Comparison of ENCODE assay signal across 8 mouse cellular contexts in the genomic region with DNA sequence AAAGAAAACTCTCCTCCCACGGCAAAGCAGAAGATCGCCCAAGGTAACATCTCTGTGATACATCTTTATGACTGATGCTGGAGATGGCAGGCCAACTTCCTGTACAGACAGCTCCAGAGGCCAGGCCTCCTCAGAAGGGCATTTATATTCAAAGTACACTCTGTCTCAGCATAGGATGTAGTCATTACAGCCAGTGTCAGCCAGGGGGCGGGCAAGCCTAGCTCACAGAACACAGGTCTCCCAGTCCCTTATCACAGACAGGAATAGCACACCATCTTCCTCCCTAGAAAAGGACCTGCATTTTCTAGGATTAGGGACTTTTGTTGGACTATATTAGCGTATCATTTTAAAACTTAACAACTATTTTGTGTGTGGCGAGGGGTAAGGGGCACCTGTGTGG. TPM values are rescaled to one million over a fixed set of nuclear protein-coding genes. Genes with fewer than 3 reads are reported as not detected.
A peak's percentile ranks its signal among the peaks of the same experiment; 100 is the strongest.
DNase-seq lines count a peak whose midpoint lies in the region; ATAC-seq and TF ChIP-seq lines count a peak whose summit lies in the region.

No protein-coding gene starts in this region.

- no peaks in the 10 kb centered on the region for H3K9me3 ChIP-seq in E14TG2a.4 (ENCODE audit: low read length)
- H3K9me3 ChIP-seq in forebrain, embryonic 11.5 days (ENCODE audit: control insufficient read depth, low read length): no peaks in the 10 kb centered on the region
- no peaks in the 10 kb centered on the region for H3K9me3 ChIP-seq in heart, postnatal 0 days (replicated peaks; ENCODE audit: control insufficient read depth, low read length)
- no peaks in the 10 kb centered on the region for H3K9me3 ChIP-seq in liver, postnatal 0 days (ENCODE audit: low read length)

- peak; percentile 65 for ATAC-seq in forebrain, embryonic 11.5 days (replicated peaks; ENCODE audit: low FRiP score)
- peak; percentile 72 for ATAC-seq in heart, postnatal 0 days (ENCODE audit: insufficient read depth, low read depth)
- peak; percentile 27; the same call in 1 of the 2 replicates for ATAC-seq in liver, postnatal 0 days

- TF ChIP-seq EP300 in heart, postnatal 0 days (IDR thresholded peaks at IDR 0.05; ENCODE audit: low read depth): no peak
- no peak for TF ChIP-seq EP300 in liver, postnatal 0 days (IDR thresholded peaks at IDR 0.05; ENCODE audit: low read depth)

- peaks cover 38% of the 10 kb centered on the region for H3K4me1 ChIP-seq in E14TG2a.4 (replicated peaks; ENCODE audit: low read depth, low read length)
- H3K4me1 ChIP-seq in forebrain, embryonic 11.5 days (replicated peaks; ENCODE audit: control insufficient read depth, insufficient read depth, low read length): peaks cover 11% of the 10 kb centered on the region; the same call in 1 of the 2 replicates
- H3K4me1 ChIP-seq in heart, postnatal 0 days (ENCODE audit: control insufficient read depth, insufficient read depth): no peaks in the 10 kb centered on the region
- no peaks in the 10 kb centered on the region for H3K4me1 ChIP-seq in liver, postnatal 0 days (ENCODE audit: insufficient read depth)

- TF ChIP-seq CTCF in E14TG2a.4 (conservative IDR thresholded peaks at IDR 0.05; ENCODE audit: low read length): peak; percentile 88
- TF ChIP-seq CTCF in heart, postnatal 0 days (IDR thresholded peaks at IDR 0.05; ENCODE audit: low read depth): peak; percentile 99
- peak; percentile 91 for TF ChIP-seq CTCF in liver, postnatal 0 days (IDR thresholded peaks at IDR 0.05; ENCODE audit: low read depth)

- peaks cover 10% of the 10 kb centered on the region for H3K27me3 ChIP-seq in E14TG2a.4 (ENCODE audit: insufficient read depth, low read length)
- no peaks in the 10 kb centered on the region for H3K27me3 ChIP-seq in forebrain, embryonic 11.5 days (ENCODE audit: control insufficient read depth, insufficient read depth, low read length)
- H3K27me3 ChIP-seq in heart, postnatal 0 days (ENCODE audit: control insufficient read depth, insufficient read depth, low read length): no peaks in the 10 kb centered on the region
- H3K27me3 ChIP-seq in liver, postnatal 0 days (ENCODE audit: insufficient read depth, low read length): no peaks in the 10 kb centered on the region

- no peaks in the 10 kb centered on the region for H3K36me3 ChIP-seq in E14TG2a.4 (ENCODE audit: insufficient read depth, low read length)
- no peaks in the 10 kb centered on the region for H3K36me3 ChIP-seq in forebrain, embryonic 11.5 days (ENCODE audit: control insufficient read depth, insufficient read depth, low read length)
- no peaks in the 10 kb centered on the region for H3K36me3 ChIP-seq in heart, postnatal 0 days (replicated peaks; ENCODE audit: control insufficient read depth, insufficient read depth, low read length)
- H3K36me3 ChIP-seq in liver, postnatal 0 days (replicated peaks; ENCODE audit: insufficient read depth, low read length): no peaks in the 10 kb centered on the region

- H3K4me3 ChIP-seq in E14TG2a.4 (replicated peaks; ENCODE audit: low read length): peak overlapping the region; percentile 62
- H3K4me3 ChIP-seq in forebrain, embryonic 11.5 days (ENCODE audit: low read depth, low read length): no peak overlapping the region
- H3K4me3 ChIP-seq in heart, postnatal 0 days (ENCODE audit: low read depth, low read length): no peak overlapping the region
- no peak overlapping the region for H3K4me3 ChIP-seq in liver, postnatal 0 days (ENCODE audit: low read depth, low read length)

- H3K27ac ChIP-seq in forebrain, embryonic 11.5 days (ENCODE audit: low read depth, low read length): no peak overlapping the region
- H3K27ac ChIP-seq in heart, postnatal 0 days (ENCODE audit: low read depth): no peak overlapping the region
- H3K27ac ChIP-seq in liver, postnatal 0 days (ENCODE audit: low read depth): no peak overlapping the region

- WGBS in forebrain, embryonic 11.5 days: 19% methylated on average over 5 of the region's 5 CpGs
- 15% methylated on average over 5 of the region's 5 CpGs for WGBS in heart, postnatal 0 days
- 22% methylated on average over 5 of the region's 5 CpGs for WGBS in liver, postnatal 0 days (ENCODE audit: insufficient replicate concordance)

- DNase-seq in brain, embryonic 18.5 days (ENCODE audit: low read depth, low spot score): peak; percentile 67
- peak; percentile 90 for DNase-seq in forebrain, embryonic 11.5 days (ENCODE audit: low spot score)
- peak; percentile 77 for DNase-seq in heart, postnatal 0 days (ENCODE audit: low spot score)
- DNase-seq in kidney, postnatal 25 days: peak; percentile 85 to 87
- DNase-seq in liver, postnatal 0 days: peak; percentile 79
- peak; percentile 39 for DNase-seq in ovary, adult 18-20 months (ENCODE audit: low spot score)
- peak; percentile 60 to 68 for DNase-seq in thymus, adult 18-20 months

- no peak overlapping the region for H3K4me2 ChIP-seq in forebrain, embryonic 11.5 days (ENCODE audit: low read depth, low read length, severe bottlenecking)
- no peak overlapping the region for H3K4me2 ChIP-seq in heart, postnatal 0 days (ENCODE audit: low read depth, low read length)
- H3K4me2 ChIP-seq in liver, postnatal 0 days (ENCODE audit: low read depth, low read length): no peak overlapping the region

- H3K9ac ChIP-seq in forebrain, embryonic 11.5 days (ENCODE audit: low read length): no peak overlapping the region; the same call in 1 of the 2 replicates
- no peak overlapping the region for H3K9ac ChIP-seq in heart, postnatal 0 days (replicated peaks; ENCODE audit: low read depth, low read length)
- no peak overlapping the region for H3K9ac ChIP-seq in liver, postnatal 0 days (replicated peaks)

RNA-seq across cellular contexts. Expression of a gene that starts 46.4 kb away (rescaled TPM):
- 139 and 166 TPM in 2 replicates for polyA plus RNA-seq in forebrain, embryonic 11.5 days (2014; fragmentation: Nextera tagmentation; extraction: Ambion mirVana)
- 15.5 and 32.9 TPM in 2 replicates for total RNA-seq in heart, postnatal 0 days (2014; rRNA removed; ENCODE audit: low replicate concordance)
- 37.5 and 40.6 TPM in 2 replicates for polyA plus RNA-seq in heart, postnatal 0 days (2015; fragmentation: Nextera tagmentation; extraction: Ambion mirVana)
- 10.6 and 12.1 TPM in 2 replicates for polyA plus RNA-seq in liver, postnatal 0 days (2015; fragmentation: Nextera tagmentation; extraction: Ambion mirVana)

RNA-seq across cellular contexts. Expression of a gene that starts 46.6 kb away (rescaled TPM):
- polyA plus RNA-seq in forebrain, embryonic 11.5 days (2014; fragmentation: Nextera tagmentation; extraction: Ambion mirVana): 17.3 and 18.6 TPM in 2 replicates
- 1.8 and 4.7 TPM in 2 replicates for total RNA-seq in heart, postnatal 0 days (2014; rRNA removed; ENCODE audit: low replicate concordance)
- polyA plus RNA-seq in heart, postnatal 0 days (2015; fragmentation: Nextera tagmentation; extraction: Ambion mirVana): 0.64 and 1.1 TPM in 2 replicates
- 0.30 and 0.35 TPM in 2 replicates for polyA plus RNA-seq in liver, postnatal 0 days (2015; fragmentation: Nextera tagmentation; extraction: Ambion mirVana)

Comparison
In these comparisons a context has a peak if more than half of its experiments do, and no peak if none do; other contexts are left out.
1. DNase-seq: peak in every context shown above with its lines; median percentile 90 in forebrain, embryonic 11.5 days; 86 in kidney, postnatal 25 days; 79 in liver, postnatal 0 days; 77 in heart, postnatal 0 days; 67 in brain, embryonic 18.5 days; 64 in thymus, adult 18-20 months; 39 in ovary, adult 18-20 months.